Mouse (Mus musculus): ENCODE measurements at regions not wholly inside any gene's neighbourhood (a gene's known extent, or its start where the extent isn't known, plus 50 kb on each side); places are given as distances from the start of the nearest gene placed in this dataset.

GRCm38 (mm10) chr3:65891594-65891993 is 66.5 kb downstream of the Ccnl1 start:
- no peak for DNase-seq (ENCODE audit: low spot score)

- DNase-seq (ENCODE audit: low spot score): no peak
Measured at GRCm38 (mm10) chr3:65891139-65891538, 66.9 kb downstream of the Ccnl1 start.

- DNase-seq (ENCODE audit: low spot score): no peak
Measured at GRCm38 (mm10) chr3:65888921-65889320, 69.1 kb downstream of the Ccnl1 start.

- DNase-seq (ENCODE audit: low spot score): peak; percentile 46
Measured at GRCm38 (mm10) chr3:65884571-65885011, 73.5 kb downstream of the Ccnl1 start.

DNA sequence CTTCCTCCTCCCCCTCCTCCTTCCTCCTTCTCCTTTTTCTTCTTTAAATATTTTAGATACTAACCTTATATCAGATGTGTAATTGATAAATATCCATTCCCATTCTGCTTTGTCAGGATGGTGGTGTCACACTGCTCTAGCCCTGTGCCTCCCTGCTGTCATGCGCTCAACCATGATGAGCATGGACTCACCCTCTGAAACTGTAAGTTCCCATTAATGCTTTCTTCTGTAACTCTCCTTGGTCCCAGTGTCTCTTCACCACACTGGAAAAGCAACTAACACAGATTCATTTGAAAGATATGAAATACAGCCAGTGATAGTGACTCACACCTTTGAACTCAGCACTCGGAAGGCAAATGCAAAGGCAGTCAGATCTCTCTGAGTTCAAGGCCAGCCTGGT is 75.9 kb downstream of the Ccnl1 start:
- DNase-seq (ENCODE audit: low spot score): no peak

Data from layer of hippocampus, adult 11-12 months (tissue).